Mouse (Mus musculus): ENCODE data around the gene Coa7.

- TF ChIP-seq POLR2A (IDR thresholded peaks at IDR 0.05; ENCODE audit: extremely low read depth, insufficient read depth, low read length), result no peak
- no peak for TF ChIP-seq CTCF (IDR thresholded peaks at IDR 0.05; ENCODE audit: extremely low read depth, insufficient read depth, low read length)
These were observed 32.5 kb downstream of the Coa7 start for GRCm38 (mm10) chr4:108360136-108361055.

Measured in cortical plate, adult 2 months (tissue).